Mouse (Mus musculus): ENCODE measurements around the gene Myocd. TPM values are rescaled to one million over a fixed set of nuclear protein-coding genes. Genes with fewer than 3 reads are reported as not detected.

Myocd gene
- total RNA-seq, 2 experiments from 2014 or later = 115 to 122 TPM

DNA sequence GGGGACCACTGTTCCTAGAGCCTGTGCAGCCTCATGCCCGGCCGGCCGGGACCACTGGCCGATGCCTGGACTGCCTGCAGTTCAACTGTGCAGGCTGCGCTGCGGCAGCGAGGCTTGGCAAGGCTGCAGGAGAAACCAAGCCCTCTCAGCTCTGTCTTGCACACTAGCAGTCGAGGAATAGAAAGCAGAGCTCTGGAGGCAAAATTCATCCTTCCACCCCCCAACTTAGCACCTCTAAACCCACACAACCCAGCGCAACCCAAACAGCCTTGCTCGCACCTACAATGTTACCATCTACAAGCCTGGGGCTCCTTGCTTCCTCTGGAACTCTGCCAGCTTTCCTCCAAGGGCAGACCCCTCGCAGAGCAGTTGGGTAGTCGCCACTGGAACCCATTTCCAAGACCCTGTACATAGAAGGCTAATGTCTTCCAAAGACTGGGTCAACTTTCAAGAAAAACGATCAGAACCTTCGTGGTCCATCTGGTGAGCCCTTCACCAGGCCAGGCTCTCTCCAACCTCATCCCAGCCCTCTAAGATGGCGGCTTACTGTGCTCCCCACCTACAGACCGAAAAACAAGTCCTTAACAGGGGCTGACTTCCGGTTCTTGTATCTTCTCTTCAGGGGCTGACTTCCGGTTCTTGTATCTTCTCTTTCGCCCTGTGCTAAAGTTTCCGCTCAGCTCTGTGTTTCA lies 111.7 kb downstream of the Myocd start:
- DNase-seq = no peak
- intact Hi-C loops (cut with DNase I) = no loop called here

DNA sequence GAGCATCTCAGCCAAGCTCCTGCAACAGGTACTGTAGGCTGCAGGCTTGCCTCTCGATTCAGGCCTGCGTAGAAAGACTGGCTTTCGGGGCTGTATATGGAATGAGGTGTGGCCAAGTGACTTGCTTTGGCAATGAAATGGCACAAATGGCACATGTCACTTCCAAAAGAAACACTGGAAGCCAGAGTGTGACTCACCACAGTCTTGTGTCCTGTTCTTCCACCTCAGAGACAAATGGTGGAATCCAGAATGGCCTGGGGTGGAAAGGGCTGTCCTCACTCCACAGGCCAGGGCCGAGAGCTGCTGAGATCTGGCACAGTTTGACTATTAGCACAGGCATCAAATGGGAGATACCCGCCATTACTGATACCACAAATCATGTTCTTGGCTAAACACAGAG lies 116.8 kb downstream of the Myocd start:
- intact Hi-C loops (cut with DNase I) = no loop called here
- DNase-seq = no peak

DNA sequence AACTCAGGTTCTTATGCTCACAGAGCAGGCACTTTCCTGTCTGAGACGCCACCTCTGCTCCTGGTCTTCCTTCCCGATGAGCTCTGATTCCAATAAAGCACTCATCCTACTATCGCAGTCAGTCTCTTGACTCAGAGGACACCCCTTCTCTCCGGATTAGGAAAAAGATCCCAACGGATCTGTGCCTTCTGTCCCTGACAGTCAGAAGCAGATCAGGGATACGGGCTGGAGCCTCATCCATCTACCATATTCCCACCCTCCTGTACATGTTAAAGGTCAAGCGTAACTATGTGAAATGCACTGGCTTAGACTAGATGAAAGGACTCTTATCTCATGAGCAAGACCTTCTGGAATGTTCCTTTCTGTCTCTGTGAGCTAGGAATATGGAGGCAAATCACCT lies 121.3 kb downstream of the Myocd start:
- DNase-seq = no peak
- intact Hi-C loops (cut with DNase I) = no loop called here

DNA sequence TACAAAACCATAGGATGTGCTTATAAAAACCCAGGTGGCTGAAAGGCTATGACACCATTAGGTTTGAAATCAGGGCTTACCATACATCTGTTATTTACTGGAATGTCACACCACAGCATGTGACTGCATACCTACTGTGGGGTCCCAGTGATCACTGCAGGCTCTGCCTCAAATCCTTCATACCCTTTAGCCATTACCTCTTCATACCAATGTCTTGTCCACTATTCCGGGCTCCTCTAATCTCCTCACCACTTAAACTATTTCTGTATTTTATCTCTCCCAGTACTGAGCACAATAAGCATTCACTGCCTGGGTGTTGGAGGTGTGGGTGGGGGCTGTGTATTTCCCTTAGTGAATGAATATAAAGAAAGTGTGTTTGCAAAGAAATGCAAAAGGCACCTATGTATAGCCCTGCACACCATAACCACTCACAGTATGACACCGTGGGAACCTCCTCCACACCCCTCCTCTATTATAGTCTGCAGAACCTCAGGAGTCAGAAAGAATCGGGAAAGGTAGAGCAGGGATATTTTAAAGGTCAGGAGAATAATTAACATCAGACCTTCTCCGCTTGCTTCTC lies 126.9 kb downstream of the Myocd start:
- intact Hi-C loops (cut with DNase I) = no loop called here
- DNase-seq = no peak

DNA sequence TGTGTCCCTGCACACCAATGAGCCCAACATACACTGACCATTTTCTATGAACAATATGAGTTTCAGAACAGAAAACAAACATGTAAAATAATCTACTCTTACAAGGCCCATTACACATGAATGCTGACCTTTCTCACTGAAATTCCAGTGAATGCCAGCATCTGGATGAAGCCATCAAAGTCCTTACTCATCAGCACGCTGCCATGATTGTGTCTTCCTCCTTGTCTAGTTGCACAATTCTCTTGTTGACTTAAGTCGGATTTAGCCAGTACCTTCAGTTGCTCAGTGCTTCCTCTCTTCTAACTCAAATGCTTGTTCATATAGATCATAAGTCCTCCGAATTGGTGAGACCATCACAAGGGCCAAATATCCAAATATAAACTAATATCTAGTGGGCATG lies 130.8 kb downstream of the Myocd start:
- intact Hi-C loops (cut with DNase I) = no loop called here
- no peak for DNase-seq

DNA sequence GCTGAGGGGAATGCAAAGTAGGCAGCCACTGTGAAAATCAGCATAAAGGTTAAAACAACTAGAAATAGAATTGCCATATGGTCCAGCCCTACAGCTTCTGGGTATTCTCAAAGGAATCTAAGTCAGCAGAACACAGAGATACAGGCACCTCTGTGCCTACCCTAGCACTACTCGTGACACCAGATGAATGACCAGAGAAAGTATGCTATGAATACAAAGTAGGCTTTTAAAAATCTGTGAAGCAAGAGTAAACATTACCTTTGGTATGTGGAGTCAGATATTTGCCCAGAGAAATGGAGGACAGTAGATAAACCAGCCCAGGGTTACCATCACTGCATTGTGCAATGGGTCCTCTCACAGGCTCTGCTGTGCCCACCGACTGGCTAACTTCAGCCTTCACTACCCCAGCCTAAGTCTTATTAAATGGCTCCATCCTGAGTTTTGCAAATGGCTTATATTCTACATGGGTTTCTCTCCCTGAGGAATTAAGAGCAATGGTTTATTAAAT lies 132.6 kb downstream of the Myocd start:
- DNase-seq = no peak
- intact Hi-C loops (cut with DNase I) = no loop called here

DNA sequence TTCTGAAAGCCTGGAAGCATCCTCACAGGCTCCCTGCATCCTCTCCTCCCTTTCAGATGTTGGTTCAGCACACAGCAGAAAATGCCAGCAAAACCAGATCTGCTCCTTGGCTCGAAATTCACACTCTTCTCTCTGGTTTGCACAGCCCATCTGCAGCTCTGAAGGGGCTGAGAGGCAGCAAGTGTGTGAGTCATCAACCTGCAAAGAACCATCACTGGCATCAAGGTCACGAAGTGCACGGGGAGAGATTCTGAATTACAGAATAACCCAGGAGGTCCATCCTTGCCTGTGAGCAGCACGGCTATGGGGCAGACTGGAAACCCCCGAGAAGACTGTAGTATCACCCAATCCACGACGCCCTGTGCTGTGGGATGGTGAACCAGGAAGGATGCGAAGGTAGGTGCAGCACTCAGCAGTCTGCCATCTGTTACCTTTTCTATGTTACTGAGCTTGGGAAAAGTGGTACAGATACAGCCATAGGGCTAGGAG lies 134.5 kb downstream of the Myocd start:
- intact Hi-C loops (cut with DNase I) = no loop called here
- no peak for DNase-seq

DNA sequence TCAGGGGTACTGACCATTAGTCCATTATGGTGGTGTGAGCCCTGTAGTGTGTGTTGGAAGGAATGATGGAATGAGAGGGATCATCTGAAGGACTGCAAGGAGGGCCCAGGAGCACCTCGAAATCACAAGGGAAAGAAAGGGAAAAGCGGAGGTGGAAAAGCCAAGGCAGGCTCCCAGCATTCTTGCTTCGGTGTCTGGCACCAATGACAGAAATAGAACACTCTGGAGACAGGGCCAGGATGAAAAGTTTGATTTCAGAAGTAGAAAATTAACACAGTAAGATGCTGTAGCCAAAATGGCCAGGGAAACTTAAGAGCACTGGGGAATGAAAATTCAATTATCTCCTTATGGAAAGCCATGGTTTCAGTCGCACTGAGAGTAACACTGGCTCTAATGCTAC lies 136.1 kb downstream of the Myocd start:
- intact Hi-C loops (cut with DNase I) = no loop called here
- no peak for DNase-seq

DNA sequence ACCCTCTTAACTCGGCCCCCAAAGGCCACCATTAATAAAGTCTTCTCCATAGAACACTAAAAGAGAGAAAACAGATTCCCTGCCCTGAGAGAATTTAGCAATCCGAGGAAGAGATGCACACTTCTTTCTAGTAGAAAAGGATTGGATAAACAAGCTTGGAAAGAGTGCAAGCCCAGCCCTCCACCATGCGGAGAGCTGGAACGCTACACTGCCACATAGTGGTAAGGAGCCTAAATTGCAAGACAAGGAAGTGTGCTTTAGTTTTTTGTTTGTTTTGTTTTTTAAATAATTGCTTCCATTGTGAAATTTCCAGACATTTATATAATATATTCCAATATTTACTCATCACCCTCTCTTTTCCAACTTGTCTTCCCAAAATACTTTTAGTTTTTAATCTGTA lies 140.7 kb downstream of the Myocd start:
- intact Hi-C loops (cut with DNase I) = no loop called here
- no peak for DNase-seq

DNA sequence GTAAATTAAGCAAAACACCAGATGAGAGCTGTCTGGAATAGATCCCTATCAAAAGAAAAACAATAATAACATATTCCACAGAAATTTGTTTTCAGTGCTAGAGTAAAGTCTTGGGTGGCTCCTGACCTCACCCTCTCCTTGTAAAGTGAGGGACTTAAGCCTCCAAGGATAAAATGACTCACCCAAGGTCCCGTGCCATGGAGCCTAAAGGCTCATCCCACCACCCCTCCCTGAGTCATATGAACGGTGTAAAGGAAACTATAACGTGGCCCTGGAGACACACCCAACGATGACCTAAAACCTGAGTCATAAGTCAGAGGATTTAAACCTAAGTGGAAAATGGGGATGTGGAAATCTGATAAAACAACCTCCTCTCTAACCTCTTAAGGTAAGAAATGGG lies 141.1 kb downstream of the Myocd start:
- intact Hi-C loops (cut with DNase I) = no loop called here
- no peak for DNase-seq

DNA sequence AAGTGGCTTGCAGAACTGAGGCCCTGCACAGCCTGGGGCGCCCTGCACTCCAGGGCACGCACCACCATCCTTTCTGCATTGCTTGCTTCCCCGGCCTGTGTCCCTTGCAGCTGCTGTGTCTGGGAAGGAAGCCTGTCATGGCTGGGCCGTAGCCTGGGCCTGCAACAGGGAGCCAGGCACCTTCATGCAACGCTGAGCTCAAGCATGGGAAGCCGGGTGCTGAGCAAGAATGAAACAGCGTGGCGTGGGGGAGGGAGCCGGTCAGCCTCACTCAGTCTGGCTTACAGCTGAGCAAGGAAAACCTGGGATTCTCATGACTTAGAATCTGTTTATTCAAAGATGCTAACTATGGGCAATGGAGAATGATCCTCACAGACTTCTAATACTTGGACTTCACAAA lies 143.2 kb downstream of the Myocd start:
- intact Hi-C loops (cut with DNase I) = no loop called here
- no peak for DNase-seq

Other genes with a start within 250 kb of the Myocd start
- gene 1700086D15Rik, start 110.1 kb downstream of the Myocd start, total RNA-seq (2021) = under 1 TPM; 0.32 to 0.41 TPM
- 10 to 100 TPM; 18.3 to 21.0 TPM for gene Arhgap44, start 107.0 kb downstream of the Myocd start, total RNA-seq (2021)